Mouse (Mus musculus) neural tube, embryonic 13.5 days (tissue): ENCODE results near the gene Cxcr2. TPM values are rescaled to one million over a fixed set of nuclear protein-coding genes. Genes with fewer than 3 reads are reported as not detected.

ENCODE experiments used
- ATAC-seq: fragments of 200-750 bp; cut with Nextera tagmentation; 2 replicates; pipeline ENCODE4 v1.8.0; 2017; ENCODE audit warnings: low read depth, mild to moderate bottlenecking, moderate TSS enrichment, moderate library complexity
- H3K27ac ChIP-seq: fragments of 300-500 bp; sonication (generic); replicated peaks from 2 replicates; pipeline ENCODE4 v1.5.1; 2015; ENCODE audit warnings: moderate library complexity, mild to moderate bottlenecking, inconsistent platforms
- H3K27me3 ChIP-seq: fragments of 300-500 bp; sonication (generic); 2 replicates; pipeline ENCODE4 v1.6.1; 2015; ENCODE audit warnings: mild to moderate bottlenecking, inconsistent platforms
- H3K36me3 ChIP-seq: fragments of 300-500 bp; sonication (generic); 2 replicates; pipeline ENCODE4 v1.6.1; 2015; ENCODE audit warnings: mild to moderate bottlenecking, inconsistent platforms
- H3K4me1 ChIP-seq: fragments of 300-500 bp; sonication (generic); replicated peaks from 2 replicates; pipeline ENCODE4 v1.6.1; 2015; ENCODE audit warnings: inconsistent platforms
- H3K4me2 ChIP-seq: fragments of 300-500 bp; sonication (generic); 2 replicates; pipeline ENCODE4 v1.6.1; 2015; ENCODE audit warnings: inconsistent platforms, mild to moderate bottlenecking, moderate library complexity
- H3K4me3 ChIP-seq: fragments of 300-500 bp; sonication (generic); 2 replicates; pipeline ENCODE4 v1.5.1; 2015; ENCODE audit warnings: mild to moderate bottlenecking, inconsistent platforms
- H3K9ac ChIP-seq: fragments of 300-500 bp; sonication (generic); 2 replicates; pipeline ENCODE4 v1.6.1; 2015; ENCODE audit warnings: moderate library complexity, mild to moderate bottlenecking, inconsistent platforms
- H3K9me3 ChIP-seq: fragments of 300-500 bp; sonication (generic); 2 replicates; pipeline ENCODE4 v1.6.1; 2016; ENCODE audit warnings: inconsistent platforms
- WGBS: fragments of 180-500 bp; shearing (Covaris S2); methylation state at CpG from one replicate; pipeline ENCODE4 v1.1.7; 2015; 5-methylcytosine and 5-hydroxymethylcytosine counted together
- microRNA counts: library from miRNA; unstranded; fragments of <30 nt; microRNA quantifications from one replicate; lab custom pipeline; 2016
- microRNA-seq: library from miRNA; unstranded; fragments of <30 nt; microRNA quantifications from one replicate; pipeline ENCODE4, GENCODE M21; 2016
- polyA plus RNA-seq: library from polyadenylated mRNA; unstranded; fragments of >200 nt; fragmentation: Nextera tagmentation; extraction: Ambion mirVana; gene quantifications from 2 replicates; pipeline ENCODE4 v1.2.1, GENCODE M21; 2015

Cxcr2 gene
- polyA plus RNA-seq, 1 experiment from 2014 or later, result 0.15 TPM

DNA sequence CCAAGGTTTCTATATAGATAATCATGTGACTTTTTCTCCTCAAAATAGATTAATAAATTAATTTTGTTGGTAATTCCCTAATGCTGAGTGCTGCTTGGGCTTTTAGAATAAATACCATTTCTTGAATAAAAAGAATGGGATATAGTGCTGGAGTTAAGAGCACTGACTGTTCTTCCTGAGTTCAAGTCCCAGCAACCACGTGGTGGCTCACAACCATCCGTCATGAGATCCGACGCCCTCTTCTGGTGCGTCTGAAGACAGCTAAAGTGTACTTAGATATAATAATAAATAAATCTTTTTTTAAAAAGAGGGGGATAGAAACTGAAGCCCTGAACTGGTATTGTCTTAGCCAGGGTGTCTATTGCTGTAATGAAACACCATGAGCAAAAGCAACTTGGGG is 49.7 kb downstream of the Cxcr2 start:
- Histone ChIP-seq H3K27ac (no peak overlapping the region), H3K27me3 (no peaks in the 10 kb centered on the region), H3K9ac (no peak overlapping the region), H3K4me2 (no peak overlapping the region), H3K9me3 (no peaks in the 10 kb centered on the region), H3K4me1 (0 out of 2 replicates have a peak, but pooled peaks cover 4% of the 10 kb centered on the region), H3K4me3 (no peak overlapping the region), H3K36me3 (no peaks in the 10 kb centered on the region)
- WGBS, result 66% methylated on average over 5 of the region's 5 CpGs
- ATAC-seq, result no peak

DNA sequence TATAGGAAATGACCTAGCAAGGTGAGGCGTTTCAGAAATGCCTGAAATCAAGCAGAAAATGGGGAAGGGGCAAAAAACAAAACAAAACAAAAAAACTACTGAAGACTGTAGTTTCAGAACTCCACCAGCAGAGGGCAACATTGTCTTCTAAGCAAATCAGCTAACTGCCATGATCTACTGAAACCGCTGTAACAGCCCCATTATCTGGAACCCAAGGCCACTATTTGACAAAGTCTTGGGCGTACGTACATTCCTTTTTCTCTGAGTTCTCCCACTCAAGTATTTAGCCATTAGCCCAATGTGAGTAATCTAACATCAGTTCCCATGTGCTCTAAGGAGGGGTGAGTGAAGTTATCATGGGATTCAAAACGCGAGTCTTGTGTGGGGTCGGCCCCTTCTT is 52.1 kb downstream of the Cxcr2 start:
- Histone ChIP-seq H3K36me3 (no peaks in the 10 kb centered on the region), H3K27ac (no peak overlapping the region), H3K9ac (no peak overlapping the region), H3K4me3 (no peak overlapping the region), H3K4me2 (no peak overlapping the region), H3K9me3 (no peaks in the 10 kb centered on the region), H3K4me1 (no peaks in the 10 kb centered on the region), H3K27me3 (no peaks in the 10 kb centered on the region)
- WGBS, result 60% methylated on average over 7 of the region's 7 CpGs
- no peak for ATAC-seq

DNA sequence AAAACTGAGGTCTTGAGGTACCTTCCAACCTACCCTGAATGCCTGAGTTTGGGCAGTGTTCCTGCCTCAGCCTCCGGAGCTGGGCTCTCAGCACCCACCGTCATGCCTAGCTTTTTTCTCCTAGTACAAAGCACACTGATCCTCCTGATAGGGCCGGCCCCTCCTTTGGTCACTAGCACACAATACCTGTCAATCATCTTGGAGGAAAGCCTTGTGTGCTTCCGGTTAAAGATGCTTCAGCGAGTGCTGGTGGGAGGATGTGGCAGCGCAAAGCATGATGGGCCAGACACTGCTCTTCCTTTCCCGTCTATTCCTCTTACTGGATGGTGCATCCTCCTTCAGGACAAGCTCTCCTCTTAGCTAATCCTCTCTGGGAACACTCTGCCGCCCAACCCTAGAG is 52.9 kb downstream of the Cxcr2 start:
- H3K27me3 ChIP-seq, result no peaks in the 10 kb centered on the region
- H3K4me3 ChIP-seq, result no peak overlapping the region
- H3K27ac ChIP-seq, result no peak overlapping the region
- WGBS, result 84% methylated on average over 8 of the region's 8 CpGs
- H3K36me3 ChIP-seq, result no peaks in the 10 kb centered on the region
- ATAC-seq, result no peak
- H3K4me1 ChIP-seq, result no peaks in the 10 kb centered on the region
- no peak overlapping the region for H3K9ac ChIP-seq
- no peak overlapping the region for H3K4me2 ChIP-seq
- H3K9me3 ChIP-seq, result no peaks in the 10 kb centered on the region

DNA sequence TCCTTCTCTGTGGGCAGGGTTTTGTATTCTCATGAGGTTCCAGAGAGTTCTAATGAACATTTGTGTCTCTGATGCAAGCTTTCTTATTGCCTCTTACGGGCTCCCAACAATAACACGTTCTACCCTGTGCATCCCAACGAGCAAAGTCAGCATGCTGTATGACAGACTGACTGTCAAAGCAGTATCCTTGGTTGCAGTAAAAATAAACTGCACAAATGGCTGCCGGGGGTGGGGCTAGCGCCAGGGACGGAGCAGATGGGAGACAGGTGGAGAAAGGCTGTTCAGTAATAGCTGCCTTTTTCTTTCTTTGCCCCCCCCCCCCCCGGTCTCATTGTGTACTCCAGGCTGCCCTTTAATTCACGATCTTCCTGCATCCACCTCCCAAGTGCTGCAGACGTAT is 54.1 kb downstream of the Cxcr2 start:
- H3K27ac ChIP-seq, result no peak overlapping the region
- no peaks in the 10 kb centered on the region for H3K27me3 ChIP-seq
- H3K9ac ChIP-seq, result no peak overlapping the region
- no peaks in the 10 kb centered on the region for H3K36me3 ChIP-seq
- no peak overlapping the region for H3K4me3 ChIP-seq
- H3K4me2 ChIP-seq, result no peak overlapping the region
- no peaks in the 10 kb centered on the region for H3K9me3 ChIP-seq
- no peak; the same call in 1 of the 2 replicates for ATAC-seq
- H3K4me1 ChIP-seq, result no peaks in the 10 kb centered on the region
- WGBS, result 41% methylated on average over 8 of the region's 9 CpGs

- no peaks in the 10 kb centered on the region for H3K4me1 ChIP-seq
- H3K36me3 ChIP-seq, result no peaks in the 10 kb centered on the region
- no peak overlapping the region for H3K4me3 ChIP-seq
- H3K27ac ChIP-seq, result no peak overlapping the region
- no peak overlapping the region for H3K4me2 ChIP-seq
- no peaks in the 10 kb centered on the region for H3K9me3 ChIP-seq
- no peak overlapping the region for H3K9ac ChIP-seq
- WGBS, result 95% methylated on average over 8 of the region's 8 CpGs
- H3K27me3 ChIP-seq, result no peaks in the 10 kb centered on the region
- no peak for ATAC-seq
Measured at GRCm38 (mm10) chr1:74208941-74209340, 55.2 kb downstream of the Cxcr2 start.

MicroRNA genes within 50 kb of the gene (microRNA counts, 519-probe panel; counts per million panel counts)
- microRNA mmu-miR-1928 (lab: Ali Mortazavi, UCI), result 1,548 counts per million, percentile 7 among the panel's probes with 10 or more counts

Small RNA genes lying within 50 kb of the gene (microRNA-seq; reads per million reads assigned to microRNA genes)
- gene Mir1928, result not detected

Other genes with a start within 250 kb of the Cxcr2 start
- 15.8 and 17.0 TPM in 2 replicates for gene Tns1, start 29.5 kb upstream of the Cxcr2 start, polyA plus RNA-seq
- 0.14 TPM in 1 of 2 replicates, not detected in the other for gene Rufy4, start 28.4 kb upstream of the Cxcr2 start, polyA plus RNA-seq
- not detected in 2 replicates for gene Cxcr1, start 40.6 kb downstream of the Cxcr2 start, polyA plus RNA-seq
- 436 and 457 TPM in 2 replicates for gene Arpc2, start 82.1 kb downstream of the Cxcr2 start, polyA plus RNA-seq
- 0.28 TPM in 1 of 2 replicates, not detected in the other for gene Gpbar1, start 124.6 kb downstream of the Cxcr2 start, polyA plus RNA-seq
- gene Aamp, start 130.7 kb downstream of the Cxcr2 start, polyA plus RNA-seq, result 195 and 200 TPM in 2 replicates
- 104 and 119 TPM in 2 replicates for gene Pnkd, start 130.9 kb downstream of the Cxcr2 start, polyA plus RNA-seq
- gene Tmbim1, start 151.6 kb downstream of the Cxcr2 start, polyA plus RNA-seq, result 9.0 and 10.9 TPM in 2 replicates
- 0.73 and 1.1 TPM in 2 replicates for gene Catip, start 208.1 kb downstream of the Cxcr2 start, polyA plus RNA-seq
- 2.7 and 3.1 TPM in 2 replicates for gene Slc11a1, start 221.2 kb downstream of the Cxcr2 start, polyA plus RNA-seq
- gene Ctdsp1, start 237.5 kb downstream of the Cxcr2 start, polyA plus RNA-seq, result 22.5 and 27.1 TPM in 2 replicates